Mouse (Mus musculus) MEL (cell line): ENCODE measurements at regions not wholly inside any gene's neighbourhood (a gene's known extent, or its start where the extent isn't known, plus 50 kb on each side); places are given as distances from the start of the nearest gene placed in this dataset.
A peak's percentile ranks its signal among the peaks of the same experiment; 100 is the strongest.
"Not testable (repeated sequence)": the region's sequence is repeated elsewhere in the genome, so short reads cannot be mapped to it uniquely, and the experiment has no call there.

Experiments used
- DNase-seq: peaks from one replicate; pipeline ENCODE4 v3.0.0; 2011; ENCODE audit warnings: low read depth, low spot score
- H3K27ac ChIP-seq: 2 replicates; pipeline ENCODE4 v1.5.1; 2012; ENCODE audit warnings: low read depth, mild to moderate bottlenecking, control low read depth, low read length, moderate library complexity; ENCODE audit not compliant: control insufficient read depth
- H3K27me3 ChIP-seq, 2 experiments: fragments of 150-350 bp in 1 of 2; sonication (generic) in 1 of 2; 2 replicates each; pipeline ENCODE4 v1.6.1; 2012; ENCODE audit warnings: low read length in 2 of 2, mild to moderate bottlenecking in 2 of 2, improper control_type of control experiment in 1 of 2, moderate library complexity in 1 of 2; ENCODE audit not compliant: insufficient read depth in 2 of 2, control insufficient read depth in 1 of 2
- H3K36me3 ChIP-seq, 2 experiments: 2 replicates each; pipeline ENCODE4 v1.6.1; 2012 to 2014; ENCODE audit warnings: low read length in 2 of 2, improper control_type of control experiment in 1 of 2, inconsistent platforms in 1 of 2, mild to moderate bottlenecking in 1 of 2; ENCODE audit not compliant: insufficient read depth in 2 of 2, control insufficient read depth in 1 of 2
- H3K4me1 ChIP-seq, 2 experiments: fragments of 150-350 bp in 1 of 2; sonication (generic) in 1 of 2; 2 replicates each; pipeline ENCODE4 v1.6.1; 2012; ENCODE audit warnings: low read length in 2 of 2, improper control_type of control experiment in 1 of 2, mild to moderate bottlenecking in 1 of 2; ENCODE audit not compliant: insufficient read depth in 2 of 2, control insufficient read depth in 1 of 2
- H3K4me3 ChIP-seq, 2 experiments: fragments of 150-350 bp in 1 of 2; sonication (generic) in 1 of 2; 2 replicates each; pipeline ENCODE4 v1.5.1; 2012; ENCODE audit warnings: low read depth in 2 of 2, low read length in 2 of 2, mild to moderate bottlenecking in 2 of 2, moderate library complexity in 2 of 2, control low read depth in 1 of 2, improper control_type of control experiment in 1 of 2; ENCODE audit not compliant: control insufficient read depth in 1 of 2, insufficient read depth in 1 of 2
- H3K79me2 ChIP-seq: 2 replicates; pipeline ENCODE4 v1.6.1; 2012; ENCODE audit warnings: mild to moderate bottlenecking, low read length, moderate library complexity; ENCODE audit not compliant: control insufficient read depth, poor library complexity, insufficient read depth
- H3K9ac ChIP-seq: 2 replicates; pipeline ENCODE4 v1.6.1; 2012; ENCODE audit warnings: low read depth, mild to moderate bottlenecking, control low read depth, low read length, moderate library complexity; ENCODE audit not compliant: control insufficient read depth, poor library complexity, severe bottlenecking
- H3K9me3 ChIP-seq: fragments of 150-350 bp; sonication (generic); replicated peaks from 2 replicates; pipeline ENCODE4 v1.6.1; 2012; ENCODE audit warnings: mild to moderate bottlenecking, low read length, improper control_type of control experiment, moderate library complexity; ENCODE audit not compliant: insufficient read depth
- CHD1 ChIP-seq: IDR thresholded peaks from 2 replicates; pipeline ENCODE4 v1.6.1; 2012; ENCODE audit warnings: low read depth, mild to moderate bottlenecking, inconsistent platforms, low read length, improper control_type of control experiment
- CHD2 ChIP-seq: IDR thresholded peaks from 2 replicates; pipeline ENCODE4 v1.6.1; 2011; ENCODE audit warnings: low read length, improper control_type of control experiment
- ETS1 ChIP-seq: IDR thresholded peaks from 2 replicates; pipeline ENCODE4 v1.6.1; 2012; ENCODE audit warnings: low read depth, mild to moderate bottlenecking, inconsistent platforms, low read length, improper control_type of control experiment, moderate library complexity
- GATA1 ChIP-seq: IDR thresholded peaks from 2 replicates; pipeline ENCODE4 v1.6.1; 2011; ENCODE audit warnings: low read depth, low read length, improper control_type of control experiment
- HCFC1 ChIP-seq: IDR thresholded peaks from 2 replicates; pipeline ENCODE4 v1.6.1; 2012; ENCODE audit warnings: low read depth, mild to moderate bottlenecking, inconsistent platforms, low read length, improper control_type of control experiment, moderate library complexity
- JUND ChIP-seq: IDR thresholded peaks from 2 replicates; pipeline ENCODE4 v1.6.1; 2011; ENCODE audit warnings: low read depth, mild to moderate bottlenecking, improper control_type of control experiment, low read length
- MAFK ChIP-seq: IDR thresholded peaks from 2 replicates; pipeline ENCODE4 v1.6.1; 2011; ENCODE audit warnings: low read depth, mild to moderate bottlenecking, low read length, improper control_type of control experiment, borderline replicate concordance
- MAZ ChIP-seq: IDR thresholded peaks from 2 replicates; pipeline ENCODE4 v1.6.1; 2012; ENCODE audit warnings: low read depth, mild to moderate bottlenecking, inconsistent platforms, low read length, improper control_type of control experiment
- MEF2A ChIP-seq: IDR thresholded peaks from 2 replicates; pipeline ENCODE4 v1.6.1; 2014; ENCODE audit warnings: low read depth, mild to moderate bottlenecking, inconsistent platforms, low read length, improper control_type of control experiment; ENCODE audit not compliant: poor library complexity, insufficient replicate concordance, severe bottlenecking; ENCODE audit errors: extremely low read depth
- MXI1 ChIP-seq: IDR thresholded peaks from 2 replicates; pipeline ENCODE4 v1.6.1; 2011; ENCODE audit warnings: mild to moderate bottlenecking, low read depth, low read length, improper control_type of control experiment
- MYB ChIP-seq: IDR thresholded peaks from 2 replicates; pipeline ENCODE4 v1.6.1; 2011; ENCODE audit warnings: mild to moderate bottlenecking, low read depth, low read length, improper control_type of control experiment
- MYC ChIP-seq: IDR thresholded peaks from 2 replicates; pipeline ENCODE4 v1.6.1; 2011; ENCODE audit warnings: low read depth, mild to moderate bottlenecking, low read length, improper control_type of control experiment, moderate library complexity
- NELFE ChIP-seq: IDR thresholded peaks from 2 replicates; pipeline ENCODE4 v1.6.1; 2011; ENCODE audit warnings: low read depth, low read length, improper control_type of control experiment
- POLR2A ChIP-seq, 2 experiments: IDR thresholded peaks; 2 replicates each; pipeline ENCODE4 v1.6.1; 2011 to 2012; ENCODE audit warnings: low read length in 2 of 2, mild to moderate bottlenecking in 2 of 2, control low read depth in 1 of 2, improper control_type of control experiment in 1 of 2, low read depth in 1 of 2, moderate library complexity in 1 of 2; ENCODE audit not compliant: control insufficient read depth in 1 of 2, insufficient read depth in 1 of 2, poor library complexity in 1 of 2
- POLR2AphosphoS2 ChIP-seq: IDR thresholded peaks from 2 replicates; pipeline ENCODE4 v1.6.1; 2011; ENCODE audit warnings: low read length, improper control_type of control experiment
- RAD21 ChIP-seq: IDR thresholded peaks from 2 replicates; pipeline ENCODE4 v1.6.1; 2011; ENCODE audit warnings: mild to moderate bottlenecking, low read depth, low read length, improper control_type of control experiment
- RCOR1 ChIP-seq: IDR thresholded peaks from 2 replicates; pipeline ENCODE4 v1.6.1; 2012; ENCODE audit warnings: low read depth, mild to moderate bottlenecking, inconsistent platforms, low read length, improper control_type of control experiment
- SIN3A ChIP-seq: IDR thresholded peaks from 2 replicates; pipeline ENCODE4 v1.6.1; 2012; ENCODE audit warnings: low read length, improper control_type of control experiment, inconsistent platforms
- UBTF ChIP-seq: IDR thresholded peaks from 2 replicates; pipeline ENCODE4 v1.6.1; 2012; ENCODE audit warnings: low read depth, mild to moderate bottlenecking, inconsistent platforms, low read length, improper control_type of control experiment, moderate library complexity, borderline replicate concordance; ENCODE audit not compliant: insufficient read depth
- USF1 ChIP-seq: IDR thresholded peaks from 2 replicates; pipeline ENCODE4 v1.6.1; 2014; ENCODE audit warnings: low read depth, mild to moderate bottlenecking, inconsistent platforms, low read length, improper control_type of control experiment, moderate library complexity
- USF2 ChIP-seq, 2 experiments: IDR thresholded peaks; 2 replicates each; pipeline ENCODE4 v1.6.1; 2011 to 2012; ENCODE audit warnings: improper control_type of control experiment in 2 of 2, low read length in 2 of 2, borderline replicate concordance in 1 of 2, inconsistent platforms in 1 of 2, low read depth in 1 of 2, mild to moderate bottlenecking in 1 of 2; ENCODE audit not compliant: insufficient read depth in 1 of 2
- ZMIZ1 ChIP-seq: IDR thresholded peaks from 2 replicates; pipeline ENCODE4 v1.6.1; 2012; ENCODE audit warnings: low read depth, mild to moderate bottlenecking, inconsistent platforms, low read length, improper control_type of control experiment, moderate library complexity
- ZNF384 ChIP-seq: IDR thresholded peaks from 2 replicates; pipeline ENCODE4 v1.6.1; 2012; ENCODE audit warnings: low read depth, mild to moderate bottlenecking, inconsistent platforms, low read length, improper control_type of control experiment

DNA sequence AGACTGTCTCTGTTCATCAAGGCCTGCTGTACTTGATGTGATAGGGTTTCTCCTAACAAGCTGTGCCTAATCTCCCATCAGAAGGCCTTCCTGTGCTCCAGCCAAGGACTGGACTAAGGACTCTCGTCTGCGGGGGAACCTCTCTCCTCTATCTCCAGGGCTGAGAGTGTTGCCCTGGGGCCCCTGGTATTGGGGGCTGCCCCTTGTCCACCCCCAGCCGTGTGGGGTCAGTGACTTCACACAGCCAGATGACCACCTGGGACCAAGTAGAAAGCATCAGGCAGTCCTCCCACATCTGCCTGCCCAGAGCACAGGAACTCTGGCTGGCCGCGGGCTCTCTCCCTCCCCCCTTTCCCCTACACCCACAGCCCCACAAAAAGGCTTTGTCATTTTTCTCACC is 651.5 kb upstream of the Kif2b start:
- H3K79me2 ChIP-seq: no peaks in the 10 kb centered on the region
- H3K4me3 ChIP-seq: no peak overlapping the region
- no peak overlapping the region for H3K9ac ChIP-seq
- no peak overlapping the region for H3K27ac ChIP-seq
- DNase-seq: no peak
- H3K27me3 ChIP-seq: no peaks in the 10 kb centered on the region
- H3K9me3 ChIP-seq: no peaks in the 10 kb centered on the region
- TF ChIP-seq RAD21 (no peak), MYC (no peak), MYB (no peak), ETS1 (no peak)
- no peaks in the 10 kb centered on the region for H3K36me3 ChIP-seq
- H3K4me1 ChIP-seq: no peaks in the 10 kb centered on the region

DNA sequence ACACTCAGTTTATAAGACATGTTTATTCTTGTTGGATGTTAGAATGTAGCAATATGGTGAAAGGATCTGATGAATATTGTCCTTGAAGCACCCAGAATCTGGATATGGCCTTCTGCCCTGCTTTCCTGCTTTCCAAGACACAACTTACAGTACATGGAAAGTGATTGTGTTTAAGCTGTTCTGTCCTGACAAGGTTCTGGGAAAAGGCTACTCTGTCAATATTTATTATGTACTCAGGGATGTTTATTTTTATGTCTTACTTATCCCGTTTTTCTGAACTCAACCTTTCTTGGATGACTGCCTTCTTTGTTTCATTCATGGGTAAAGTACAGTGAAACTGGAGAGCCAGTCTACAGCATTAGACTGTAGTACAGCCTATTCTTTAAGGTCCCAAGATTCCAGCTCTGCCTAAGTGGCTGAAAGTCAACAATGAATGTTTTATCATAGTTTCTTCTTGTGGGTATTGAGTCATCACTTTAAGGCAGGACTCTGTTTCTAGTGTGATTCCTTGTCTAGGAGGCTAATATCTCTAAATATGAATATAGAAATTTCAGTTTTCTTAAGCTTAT is 631.7 kb upstream of the Kif2b start:
- H3K4me3 ChIP-seq: no peak overlapping the region
- no peak for DNase-seq

DNA sequence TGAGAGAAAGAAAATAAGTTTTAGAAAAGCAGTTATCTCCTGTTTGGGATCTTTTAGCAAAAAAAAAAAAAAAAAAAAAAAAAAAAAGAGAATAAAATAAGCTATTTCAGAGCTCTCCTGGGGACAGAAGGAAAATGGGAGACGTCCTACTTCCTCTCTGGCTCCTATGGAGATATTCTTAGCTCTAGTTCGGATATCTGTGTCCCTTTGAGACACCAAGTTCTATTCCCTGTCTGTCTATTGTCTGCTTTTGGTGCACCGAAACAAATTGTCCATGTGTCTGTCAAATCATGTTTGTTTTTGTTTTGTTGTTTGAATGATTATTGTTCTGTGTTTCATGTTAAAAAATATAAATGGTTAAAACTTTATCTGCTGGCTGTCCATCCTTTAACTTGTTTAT is 601.0 kb upstream of the Kif2b start:
- not testable (repeated sequence) for H3K9ac ChIP-seq, H3K36me3 ChIP-seq, H3K9me3 ChIP-seq, H3K27me3 ChIP-seq, H3K27ac ChIP-seq, H3K4me3 ChIP-seq, H3K79me2 ChIP-seq, H3K4me1 ChIP-seq
- DNase-seq: peak; percentile 18
- peak; percentile 52 for TF ChIP-seq ZNF384

More for the DNA sequence above, 631.7 kb upstream of the Kif2b start:
- H3K27me3 ChIP-seq: no peaks in the 10 kb centered on the region
- H3K36me3 ChIP-seq: no peaks in the 10 kb centered on the region
- TF ChIP-seq ZMIZ1: no peak
- no peak for TF ChIP-seq POLR2AphosphoS2
- TF ChIP-seq RCOR1: no peak
- TF ChIP-seq MEF2A: no peak
- TF ChIP-seq USF2 (IDR thresholded peaks at IDR 0.05; ENCODE audit: borderline replicate concordance in 1 of 2, insufficient read depth in 1 of 2, low read depth in 1 of 2, low read length in 2 of 2): no peak
- no peak for TF ChIP-seq UBTF
- TF ChIP-seq ETS1: no peak
- TF ChIP-seq MAFK: no peak
- TF ChIP-seq MYC: no peak
- no peak for TF ChIP-seq SIN3A
- no peak for TF ChIP-seq GATA1
- no peak for TF ChIP-seq NELFE
- TF ChIP-seq USF1: no peak
- TF ChIP-seq JUND: no peak
- TF ChIP-seq CHD2: no peak
- no peak for TF ChIP-seq MAZ
- no peak for TF ChIP-seq MXI1
- TF ChIP-seq POLR2A (IDR thresholded peaks at IDR 0.05; ENCODE audit: control insufficient read depth in 1 of 2, insufficient read depth in 1 of 2, low read depth in 1 of 2, low read length in 2 of 2, poor library complexity in 1 of 2): no peak
- TF ChIP-seq CHD1: no peak
- TF ChIP-seq HCFC1: no peak
- no peaks in the 10 kb centered on the region for H3K79me2 ChIP-seq
- no peaks in the 10 kb centered on the region for H3K4me1 ChIP-seq
- H3K9me3 ChIP-seq: no peaks in the 10 kb centered on the region
- no peak overlapping the region for H3K9ac ChIP-seq
- H3K27ac ChIP-seq: no peak overlapping the region
